Mouse (Mus musculus) right cerebral cortex, adult 18-20 months (tissue): ENCODE data around the gene Iqce.
"Not testable (repeated sequence)": the region's sequence is repeated elsewhere in the genome, so short reads cannot be mapped to it uniquely, and the experiment has no call there.

Experiments used
- DNase-seq: peaks from one replicate; pipeline ENCODE4 v3.0.0; 2022; ENCODE audit warnings: mixed read lengths

Iqce gene

DNA sequence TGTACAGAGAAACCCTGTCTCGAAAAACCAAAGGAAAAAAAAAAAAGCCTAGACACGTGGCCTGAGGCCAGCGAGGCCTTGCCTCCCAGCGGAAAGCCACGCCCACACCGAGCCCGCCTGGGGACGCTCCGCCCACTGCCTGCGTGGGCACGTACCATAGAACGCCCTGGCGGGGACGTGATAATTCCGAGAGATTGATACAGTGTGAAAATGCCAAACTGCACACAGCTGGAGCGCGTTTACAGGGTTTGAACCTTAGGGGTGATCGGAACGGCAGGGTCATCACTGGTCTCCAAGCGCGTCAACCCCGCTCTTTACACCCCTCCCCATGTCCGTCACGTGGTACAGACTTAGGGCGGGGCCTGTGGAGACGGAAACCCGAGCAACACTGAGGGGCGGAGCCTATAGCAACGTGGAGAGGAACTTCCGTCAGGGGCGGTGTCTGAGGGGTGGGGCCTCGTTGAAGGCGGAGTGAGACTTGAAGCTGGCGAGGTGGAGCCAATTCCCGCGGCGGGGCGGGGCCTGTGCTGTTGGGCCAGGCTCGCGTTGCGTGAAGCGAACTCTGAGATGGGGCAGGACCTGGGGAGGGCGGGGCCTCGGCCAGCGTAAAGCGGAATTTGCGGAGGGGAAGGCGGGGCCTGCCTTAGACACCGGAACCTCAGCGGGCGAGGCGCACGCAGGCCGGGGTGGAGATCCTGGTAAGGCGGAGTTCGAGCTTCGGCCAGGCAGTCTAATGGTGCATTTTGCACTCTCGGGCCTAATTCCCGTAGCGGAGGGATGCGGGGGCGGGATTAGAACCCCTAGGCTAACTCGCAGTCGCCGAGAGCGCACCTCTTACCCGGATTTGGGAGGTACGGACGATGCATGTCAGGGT, 2.4 kb upstream of the Iqce start, which contains the start of gene Brat1:
Gene Brat1 (plus strand): TSS at position 634 of the 874 bp plus-strand sequence.
- DNase-seq = peak; percentile 100

DNA sequence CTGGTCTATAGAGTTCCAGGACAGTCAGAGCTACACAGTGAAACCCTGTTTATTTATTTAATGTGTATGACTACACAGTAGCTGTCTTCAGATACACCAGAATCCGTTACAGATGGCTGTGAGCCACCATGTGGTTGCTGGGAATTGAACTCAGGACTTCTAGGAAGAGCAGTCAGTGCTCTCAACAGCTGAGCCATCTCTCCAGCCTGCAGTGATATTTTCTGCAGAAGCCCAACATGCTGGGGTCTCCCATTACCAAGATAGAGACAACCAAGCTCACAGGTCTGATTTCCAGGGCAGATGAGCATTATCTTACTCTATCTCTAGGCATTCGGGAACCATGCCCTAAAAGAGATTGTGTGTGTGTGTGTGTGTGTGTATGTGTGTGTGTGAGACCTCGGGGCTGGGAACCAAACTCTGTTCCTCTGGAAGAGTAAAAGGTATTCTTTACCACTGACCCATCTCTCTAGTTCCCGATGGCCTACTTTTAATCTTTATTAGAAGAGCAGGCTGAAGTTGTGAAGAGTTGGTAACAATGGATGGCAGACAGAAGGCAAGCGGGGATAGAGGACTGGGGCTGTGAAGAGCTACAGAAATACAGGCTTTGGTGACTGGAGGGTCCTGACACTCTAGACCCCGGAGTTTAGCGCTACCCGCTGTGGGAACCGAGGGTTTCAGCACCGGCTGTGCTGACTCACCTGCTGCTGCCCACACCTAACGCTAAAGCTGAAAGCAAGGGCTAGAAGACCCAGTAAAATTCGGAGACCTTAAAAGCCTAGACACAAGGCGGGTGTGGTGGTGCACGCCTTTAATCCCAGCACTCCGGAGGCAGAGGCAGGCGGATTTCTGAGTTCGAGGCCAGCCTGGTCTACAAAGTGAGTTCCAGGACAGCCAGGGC, 1.6 kb upstream of the Iqce start:
- DNase-seq = no peak

DNA sequence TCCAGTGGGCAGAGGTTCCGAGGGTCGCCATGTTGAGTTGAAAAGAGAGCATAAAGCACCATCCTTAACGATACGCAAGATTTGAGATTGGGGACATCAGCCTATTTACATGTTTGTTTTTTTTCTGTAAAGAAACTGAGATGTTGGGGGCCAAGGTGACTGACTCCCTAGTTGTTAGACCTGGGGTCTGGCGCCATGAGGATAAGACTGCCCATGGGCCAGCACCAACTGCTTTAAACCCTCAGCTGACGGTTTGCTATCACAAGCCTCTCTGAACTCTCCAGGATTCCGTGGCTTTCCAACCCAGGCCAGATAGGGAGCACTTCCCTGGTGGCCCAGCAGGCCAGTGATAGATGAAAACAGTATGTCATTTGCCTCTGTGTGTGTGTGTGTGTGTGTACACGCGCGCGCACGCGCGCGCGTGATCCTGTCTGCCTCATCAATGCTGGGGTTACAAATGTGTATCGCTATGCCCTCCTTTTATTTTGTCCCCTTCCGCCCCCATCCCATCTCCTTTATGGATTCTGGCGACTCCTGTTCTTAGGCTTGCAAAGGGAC, 519 bp upstream of the Iqce start:
- no peak for DNase-seq

DNA sequence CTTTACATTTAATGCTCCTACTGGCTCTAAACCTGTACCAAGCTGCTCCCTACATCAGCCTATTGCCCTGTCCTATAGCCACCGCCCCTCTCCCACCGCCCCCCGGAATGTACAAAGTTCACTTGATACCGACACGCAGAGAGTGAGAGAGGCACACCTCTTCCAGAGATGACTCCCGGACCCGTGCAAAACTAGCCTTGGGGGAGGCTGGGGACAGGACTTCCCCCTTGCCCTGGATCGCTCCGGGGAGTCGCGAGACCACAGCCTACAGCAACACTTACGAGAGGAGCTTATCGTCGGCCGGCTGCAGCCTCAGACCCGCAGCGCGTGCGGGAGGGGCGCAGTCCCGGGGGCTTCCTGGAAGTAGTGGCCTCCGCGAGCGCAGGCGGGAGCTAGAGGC, 517 bp downstream of the Iqce start:
- DNase-seq = no peak

DNA sequence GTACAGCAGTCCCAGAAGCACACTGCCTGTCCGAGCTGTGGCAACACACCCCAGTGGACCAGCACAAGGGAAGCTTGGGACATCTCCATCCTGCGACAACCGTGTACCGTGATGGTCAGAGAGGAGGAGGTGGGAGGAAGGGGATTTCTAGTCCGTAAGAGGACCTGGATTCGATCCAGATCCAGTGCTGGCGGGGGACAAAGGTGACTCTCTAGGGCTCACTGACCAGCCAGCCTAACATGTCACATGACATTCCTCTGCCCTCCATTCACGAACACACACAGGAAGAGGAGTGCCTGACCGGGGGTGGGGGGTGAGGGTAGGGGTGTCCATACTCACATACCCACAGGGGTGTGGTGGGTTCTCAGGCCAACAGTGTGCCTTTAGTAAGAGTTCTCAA, 2.4 kb downstream of the Iqce start:
- DNase-seq = no peak

DNA sequence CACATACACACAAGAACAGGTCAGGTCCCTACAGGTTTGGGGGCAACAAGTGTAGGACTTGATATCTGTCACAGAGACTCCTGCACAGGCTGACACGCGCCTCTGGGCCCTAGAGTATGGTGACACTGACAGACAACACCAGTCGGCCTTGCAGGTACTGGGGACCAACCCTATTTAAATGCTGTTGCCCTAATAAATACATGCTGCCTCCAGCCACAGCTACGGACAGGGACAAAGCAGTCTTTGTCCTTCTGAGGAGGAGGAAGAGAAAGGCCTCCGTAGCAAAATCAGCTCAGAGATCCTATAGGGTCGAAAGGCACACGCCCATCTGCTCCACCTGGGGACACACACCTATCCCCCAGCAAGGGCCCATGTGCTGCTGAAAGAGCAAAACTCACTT, 6.2 kb downstream of the Iqce start:
- DNase-seq = no peak

DNA sequence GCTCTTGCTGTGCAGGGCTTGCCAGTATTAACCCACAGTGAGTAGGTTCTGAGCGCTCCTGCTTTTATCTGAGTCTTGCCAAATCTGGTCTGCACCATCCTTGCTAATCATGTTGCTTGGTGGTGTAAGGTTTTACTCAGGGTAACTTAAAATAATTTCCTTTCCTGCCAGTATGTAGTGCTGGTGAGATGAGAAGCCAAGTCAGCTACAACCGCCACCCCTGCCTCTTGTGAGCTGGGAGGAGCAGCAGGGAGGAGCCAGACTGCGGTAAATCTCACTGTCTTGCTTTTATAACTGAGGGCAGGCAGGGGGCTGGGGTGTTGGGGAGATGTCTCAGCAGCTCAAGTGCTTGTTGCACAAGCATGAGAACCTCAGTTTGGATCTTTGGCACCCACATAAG, 13.7 kb downstream of the Iqce start:
- peak; percentile 57 for DNase-seq

DNA sequence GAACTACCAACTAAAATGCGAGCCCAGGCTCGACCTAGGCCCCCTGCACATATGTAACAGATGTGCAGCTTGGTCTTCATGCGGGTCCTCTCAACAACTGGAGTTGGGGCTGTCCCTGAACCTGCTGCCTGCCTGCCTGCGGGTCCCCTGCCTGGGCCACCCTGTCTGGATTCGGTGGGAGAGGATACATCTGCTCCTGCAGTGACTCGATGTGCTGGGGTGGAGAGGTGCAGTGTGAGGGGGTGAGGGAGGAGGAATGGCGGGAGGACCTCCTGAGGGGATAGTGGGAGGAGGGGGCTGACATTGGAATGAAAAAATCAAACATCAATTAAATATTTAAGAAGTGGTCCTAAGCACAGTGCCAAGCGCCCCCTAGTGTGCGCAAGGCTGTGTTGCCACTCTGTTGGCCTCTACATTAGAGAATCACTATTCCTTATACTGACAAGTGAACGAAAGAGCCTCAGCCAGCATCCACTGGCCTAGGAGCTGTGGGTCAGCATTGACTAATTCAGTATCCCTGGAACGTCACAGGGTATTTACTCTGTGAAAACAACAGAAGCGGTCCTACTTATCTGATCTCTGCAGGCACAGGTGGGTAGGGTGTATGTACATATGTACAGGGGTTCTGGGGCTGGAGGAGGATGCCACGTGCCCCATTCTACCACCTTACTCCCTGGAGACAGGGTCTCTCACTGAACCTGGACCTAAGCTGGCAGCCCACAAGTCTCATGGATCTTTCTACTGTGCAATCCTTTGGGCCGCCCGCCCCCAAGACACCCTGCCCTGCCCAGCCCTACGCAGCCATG, 17.6 kb downstream of the Iqce start:
- DNase-seq = no peak

DNA sequence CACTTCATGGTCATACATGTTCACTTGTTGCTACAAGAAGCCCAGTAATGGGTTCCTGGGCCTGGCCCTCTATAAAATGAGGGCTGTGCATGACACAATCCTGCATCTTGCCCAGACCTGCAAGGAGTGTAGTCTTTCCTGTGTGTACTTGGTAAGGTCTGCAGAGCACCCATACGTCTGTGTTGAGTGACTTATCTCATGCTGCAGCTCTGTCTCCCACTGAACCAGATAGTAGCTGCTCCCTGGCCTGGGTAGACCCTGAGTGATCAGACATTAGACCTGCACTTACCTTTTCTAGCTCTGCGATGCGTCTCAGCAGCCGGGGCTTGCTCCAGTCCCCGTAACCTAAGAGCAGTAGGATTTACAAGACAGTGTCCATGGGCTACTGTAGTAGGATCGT, 20.1 kb downstream of the Iqce start:
- no peak for DNase-seq

DNA sequence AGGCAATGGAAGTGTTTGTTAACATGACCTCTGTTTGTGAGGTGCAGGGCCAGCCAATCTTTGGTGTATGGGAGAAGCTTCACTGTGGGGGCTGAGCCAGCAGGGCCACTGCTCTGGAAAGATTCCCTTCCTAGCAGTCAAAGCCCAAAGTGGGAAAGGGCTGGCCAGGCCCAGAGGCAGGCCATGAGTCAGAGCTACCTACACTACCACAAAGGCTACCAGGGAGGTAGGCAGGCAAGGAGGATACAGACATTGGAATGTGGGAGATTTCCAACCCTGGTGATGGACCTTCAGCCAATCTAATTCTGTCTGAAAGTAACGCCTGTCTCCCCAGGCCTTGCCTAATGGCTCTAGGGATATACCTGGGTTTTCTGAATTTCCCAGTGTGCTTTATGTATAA, 21.2 kb downstream of the Iqce start:
- DNase-seq = no peak

DNA sequence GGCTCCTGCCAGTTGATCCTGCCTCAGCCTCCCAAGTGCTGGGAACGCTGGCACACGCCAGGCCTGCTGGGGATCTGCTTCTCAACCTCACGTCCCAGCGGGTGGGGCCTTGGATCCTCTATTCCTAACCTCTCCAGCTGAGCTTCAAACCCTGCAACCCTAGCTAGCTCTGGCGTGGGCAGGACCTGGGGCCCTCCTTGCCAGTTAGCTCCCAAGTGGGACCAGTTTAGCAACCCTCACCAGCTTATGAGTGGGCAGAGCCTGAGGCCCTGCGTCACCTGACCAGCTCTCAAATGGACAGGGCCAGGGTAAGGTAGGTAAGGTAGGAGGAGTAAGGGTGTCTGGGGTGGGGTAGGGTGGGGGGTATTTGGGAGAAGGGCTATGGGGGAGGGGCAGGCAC, 22.1 kb downstream of the Iqce start:
- DNase-seq = no peak

DNA sequence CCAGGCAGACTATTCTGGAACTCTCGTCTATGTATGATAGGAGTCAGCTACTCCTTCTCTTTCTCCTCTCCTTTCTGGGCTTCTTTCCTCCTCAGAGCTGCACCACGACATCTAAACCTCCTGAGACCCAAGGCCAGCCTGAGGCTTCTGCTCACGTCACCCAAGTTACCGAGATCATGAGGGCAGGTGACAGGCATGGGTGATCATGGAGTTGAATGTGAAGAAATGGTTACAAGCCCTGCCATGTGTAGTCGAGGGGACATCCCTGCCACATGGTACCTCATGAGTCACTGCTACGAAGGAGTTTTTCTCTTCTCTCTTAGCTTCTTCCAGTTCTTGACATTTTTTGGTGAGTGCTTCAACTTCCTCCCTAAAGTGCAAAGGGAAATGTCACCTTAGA, 25.0 kb downstream of the Iqce start:
- no peak for DNase-seq

DNA sequence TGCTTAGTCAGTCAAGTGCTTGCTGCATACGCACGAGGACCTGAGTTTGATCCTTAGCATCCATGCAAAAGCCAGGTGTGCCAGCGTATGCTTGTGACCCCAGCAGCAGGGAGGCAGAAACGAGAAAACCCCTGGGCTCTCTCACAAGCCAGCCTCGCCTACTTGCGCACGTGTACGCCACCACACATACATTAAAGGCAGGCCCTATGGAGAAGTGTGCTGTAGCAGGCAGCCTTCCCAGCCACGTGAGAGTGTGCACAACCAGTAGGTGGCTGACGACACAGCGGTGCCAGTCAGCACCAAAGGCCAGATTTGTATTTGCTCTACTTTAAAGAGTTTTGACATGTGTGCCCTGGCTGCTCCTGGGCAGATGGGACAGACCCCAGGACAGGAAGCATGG, 26.5 kb downstream of the Iqce start:
- peak; percentile 55 for DNase-seq

DNA sequence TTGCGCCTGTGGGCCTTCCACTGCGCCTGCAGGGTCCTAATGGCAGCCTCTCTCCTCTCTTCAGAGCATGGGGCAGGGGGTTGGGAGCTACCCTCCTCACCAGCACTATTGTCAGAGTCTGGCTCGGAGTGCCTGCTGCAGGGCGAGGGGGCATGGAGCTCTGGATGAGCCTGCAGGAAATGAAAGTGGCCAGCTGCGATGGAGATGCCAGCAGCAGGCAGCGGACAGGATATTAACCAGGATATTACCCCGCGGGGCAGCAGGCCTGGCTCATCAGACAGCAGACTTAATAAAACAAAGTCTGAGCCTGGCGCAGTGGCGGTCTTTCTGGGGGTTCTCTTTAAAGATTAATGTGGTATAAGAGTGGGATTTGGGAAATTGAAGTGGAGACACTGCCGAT, 27.1 kb downstream of the Iqce start:
- no peak for DNase-seq

DNA sequence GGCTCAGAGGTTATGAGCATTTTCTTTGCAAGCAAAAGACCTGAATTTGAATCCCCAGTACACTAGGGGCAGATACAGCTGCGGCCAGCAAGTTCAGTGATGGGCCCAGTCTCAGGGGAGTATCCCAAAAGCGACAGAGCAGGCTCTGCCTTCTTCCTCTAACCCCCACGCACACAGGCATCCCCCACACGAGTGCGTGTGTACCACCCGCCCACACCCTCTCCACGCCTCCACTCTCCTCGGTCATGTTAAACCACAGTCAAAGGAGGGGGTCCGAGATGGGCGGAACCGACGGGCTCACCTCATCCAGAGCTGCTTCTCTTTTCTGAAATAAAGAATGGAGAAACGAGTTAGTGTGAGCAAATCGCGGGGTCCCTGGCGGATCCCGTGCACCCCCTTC, 28.1 kb downstream of the Iqce start:
- DNase-seq = no peak

DNA sequence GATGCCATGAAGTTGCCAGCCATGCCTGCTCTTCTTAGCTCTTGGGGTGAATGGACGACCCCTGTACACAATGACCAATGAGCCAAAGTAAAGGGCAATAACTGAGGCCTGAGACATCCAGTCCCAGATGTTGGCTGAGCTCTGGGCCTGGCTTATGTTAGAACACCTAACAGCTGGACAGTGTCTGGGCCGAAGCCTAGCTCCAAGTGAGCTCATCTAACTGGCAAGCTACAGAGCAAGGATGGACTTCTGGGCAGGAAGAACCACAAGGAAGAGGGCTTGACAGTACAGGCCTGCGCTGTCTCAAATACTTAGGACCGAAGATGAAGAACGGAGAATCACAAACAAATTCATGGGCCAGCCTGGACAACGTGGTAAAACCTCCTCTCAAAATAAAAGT, 29.6 kb downstream of the Iqce start:
- not testable (repeated sequence) for DNase-seq

DNA sequence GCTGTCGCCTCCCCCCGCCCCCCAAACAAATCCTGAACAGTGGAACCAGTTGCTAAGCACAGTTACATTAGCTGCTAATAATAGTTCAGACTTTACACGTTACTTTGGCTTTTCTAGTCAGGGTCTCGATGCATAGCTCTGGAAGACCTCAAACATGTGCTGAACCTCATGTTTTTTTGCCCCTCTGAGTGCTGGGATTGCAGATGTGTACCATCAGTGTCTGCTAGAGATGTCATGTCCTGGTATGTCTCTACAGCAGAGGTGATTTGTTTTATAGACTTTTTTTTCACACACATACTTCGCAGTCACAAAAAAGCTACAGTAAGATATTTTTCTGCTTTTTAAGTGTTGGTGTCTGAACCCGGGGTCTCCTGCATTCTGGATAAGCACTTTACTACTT, 30.1 kb downstream of the Iqce start:
- no peak for DNase-seq

DNA sequence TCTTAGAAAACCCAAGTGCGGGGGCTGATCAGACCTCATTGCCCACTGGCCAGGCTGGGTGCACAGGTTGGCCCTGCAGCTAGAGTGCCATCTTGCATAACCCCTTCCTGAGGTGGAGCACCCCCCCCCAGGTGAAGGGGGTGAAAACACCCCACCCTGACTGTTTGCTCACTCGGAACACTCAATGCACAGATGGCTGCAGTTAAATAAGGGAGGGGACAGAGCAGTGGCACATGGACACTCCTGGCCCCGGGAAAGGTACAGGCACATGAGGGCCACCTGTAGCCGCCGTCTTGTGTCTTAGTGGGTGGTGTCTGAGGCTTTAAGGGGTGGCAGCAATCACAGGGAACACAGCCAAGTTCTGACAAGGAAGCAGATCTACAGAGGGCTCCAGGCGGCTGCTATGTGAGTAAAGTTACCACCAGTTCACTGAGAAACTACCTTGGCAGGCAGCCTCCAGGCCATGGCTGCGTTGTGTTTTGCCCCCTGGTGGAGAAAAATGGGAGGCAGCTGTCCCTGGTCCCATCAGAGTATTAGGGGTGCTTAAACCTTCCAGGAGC, 38.5 kb downstream of the Iqce start:
- DNase-seq = peak; percentile 49

DNA sequence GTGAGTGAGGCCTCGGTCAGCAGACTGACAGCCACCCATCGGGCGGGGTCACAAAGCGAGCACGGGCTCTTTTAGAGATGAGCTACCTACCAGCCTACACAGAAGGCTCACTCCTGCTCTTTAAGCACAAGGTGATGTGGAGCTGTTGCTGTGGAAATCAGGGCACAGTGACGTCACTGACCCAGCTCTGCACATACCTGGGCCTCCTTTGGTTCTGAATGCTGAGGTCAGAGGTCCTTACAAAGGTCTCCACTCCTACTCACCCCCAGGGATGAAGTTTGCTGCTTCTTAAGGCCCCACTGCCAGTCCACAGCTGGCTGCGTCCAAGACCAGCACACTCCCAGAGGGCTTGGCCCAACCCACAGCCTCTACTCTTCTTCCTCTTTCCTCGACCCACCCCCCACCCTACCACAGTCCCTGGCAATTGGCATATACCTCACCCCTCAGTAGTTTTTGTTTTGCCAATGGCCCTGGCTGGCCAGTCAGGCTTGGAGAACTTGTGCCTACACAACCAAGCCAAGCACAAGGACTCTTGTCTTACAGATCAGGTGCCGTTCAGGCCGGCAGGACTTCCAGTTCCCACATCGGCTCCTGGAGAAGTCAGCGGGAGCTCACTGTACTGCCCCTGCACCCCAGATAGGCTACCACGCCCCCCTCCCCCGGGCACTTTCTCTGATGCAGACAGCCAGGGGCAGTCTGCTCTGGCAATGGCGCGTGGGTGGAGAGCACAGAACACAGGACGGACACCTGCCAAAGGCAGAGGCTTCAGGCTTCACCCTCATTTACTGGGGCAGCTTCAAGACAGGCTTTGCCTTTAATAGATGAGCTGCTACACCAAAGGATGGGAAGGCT, 39.2 kb downstream of the Iqce start:
- DNase-seq = peak; percentile 58

DNA sequence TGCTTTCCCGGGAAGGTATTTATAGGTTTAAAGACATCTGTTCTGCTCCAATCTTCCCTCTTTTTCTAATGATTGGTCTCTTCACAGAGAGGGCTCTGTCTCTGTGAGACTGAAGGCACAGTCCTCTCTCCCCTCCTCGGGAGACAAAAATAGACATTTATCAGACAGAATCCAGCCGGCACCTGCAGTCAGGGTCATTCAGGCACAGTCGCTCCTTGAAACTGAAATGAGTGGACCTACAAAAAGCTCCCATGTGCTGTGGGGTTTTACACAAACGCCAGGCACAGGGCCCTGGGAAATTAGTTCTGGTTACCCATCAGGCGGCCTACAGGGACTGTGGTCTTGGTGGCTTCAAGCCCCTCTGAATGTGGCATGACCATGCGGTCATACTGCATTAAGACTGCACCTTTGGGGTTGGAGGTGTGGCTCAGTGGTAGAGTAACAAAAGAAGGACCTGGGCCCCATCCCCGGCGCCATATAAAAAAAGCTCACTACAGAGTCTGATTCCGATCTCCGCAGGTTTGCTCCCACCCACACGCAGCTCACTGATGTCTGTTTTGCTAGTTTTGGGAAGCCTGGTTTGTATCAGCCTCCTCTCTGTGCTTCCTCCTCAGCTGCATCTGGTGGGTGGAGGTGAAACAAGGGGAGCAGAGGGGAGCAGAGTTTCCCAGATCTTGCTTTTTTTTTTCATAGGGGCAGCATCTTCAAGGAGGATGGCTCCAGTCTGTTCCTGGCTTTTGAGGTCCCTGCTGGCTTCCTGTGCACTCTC, 40.1 kb downstream of the Iqce start:
- peak; percentile 80 for DNase-seq

DNA sequence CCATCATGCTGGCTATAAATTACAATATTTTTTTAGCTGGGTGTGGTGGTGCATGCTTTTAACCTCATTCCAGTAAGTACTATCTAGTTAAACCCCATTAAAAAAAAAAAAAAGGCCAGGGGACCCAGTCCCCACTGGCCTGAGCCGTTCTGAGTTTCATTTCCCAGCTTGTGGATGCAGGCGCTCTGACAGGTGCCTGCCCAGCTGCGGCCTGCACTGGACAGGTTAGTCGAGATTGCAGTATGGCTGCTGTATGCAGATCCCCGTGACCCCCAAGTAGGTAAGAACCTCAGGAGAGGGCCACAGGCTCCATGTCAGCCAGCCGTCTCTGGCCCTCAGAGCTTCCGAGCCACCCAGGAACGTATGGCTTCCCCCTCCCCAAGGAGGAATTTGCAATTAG, 40.8 kb downstream of the Iqce start:
- no peak for DNase-seq
